Mouse (Mus musculus) adrenal gland, adult 8-10 months (tissue): ENCODE measurements at regions not wholly inside any gene's neighbourhood (a gene's known extent, or its start where the extent isn't known, plus 50 kb on each side); places are given as distances from the start of the nearest gene placed in this dataset.

ENCODE experiments used
- DNase-seq: peaks from one replicate; pipeline ENCODE4 v3.0.0; 2022

- no peak for DNase-seq
These were observed 133.3 kb downstream of the Ptger3 start for GRCm38 (mm10) chr3:157699961-157700360.

DNA sequence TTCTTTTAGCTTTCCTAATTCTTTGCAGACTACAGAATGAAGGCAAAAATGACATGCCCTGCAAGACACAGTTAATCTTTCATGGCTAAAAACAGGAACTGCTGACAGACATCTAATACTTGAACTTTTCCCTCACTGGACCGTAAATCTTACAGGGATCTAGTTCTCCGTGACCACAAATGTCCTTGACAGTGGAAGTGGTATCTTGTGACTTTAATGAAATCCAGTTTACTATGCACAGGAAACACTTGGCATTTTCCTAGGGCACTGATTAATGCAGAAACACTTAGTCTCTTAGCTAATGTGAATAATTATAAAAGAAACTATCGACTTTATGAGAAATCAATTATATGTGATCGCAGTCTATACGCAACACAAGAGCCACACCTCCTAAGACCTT is 131.8 kb downstream of the Ptger3 start:
- no peak for DNase-seq

- DNase-seq, result peak; percentile 20
These were observed 128.7 kb downstream of the Ptger3 start for GRCm38 (mm10) chr3:157695128-157696075.
